Mouse (Mus musculus): Measurements from ENCODE around the gene Nr5a1.

The Nr5a1 gene

GRCm38 (mm10) chr2:38714324-38714723 is at the start of gene Nr5a1:
Gene Nr5a1, minus strand, starts transcription at chr2:38714542.
- no peak for DNase-seq (ENCODE audit: low read depth, low spot score)

- DNase-seq (ENCODE audit: low read depth, low spot score): no peak
Measured at GRCm38 (mm10) chr2:38739847-38740246, 25.5 kb upstream of the Nr5a1 start.

GRCm38 (mm10) chr2:38739410-38739809 is 25.1 kb upstream of the Nr5a1 start:
- peak; percentile 65 for DNase-seq (ENCODE audit: low read depth, low spot score)

GRCm38 (mm10) chr2:38738601-38739301 is 24.4 kb upstream of the Nr5a1 start:
- no peak for DNase-seq (ENCODE audit: low read depth, low spot score)

GRCm38 (mm10) chr2:38735740-38736139 is 21.4 kb upstream of the Nr5a1 start:
- no peak for DNase-seq (ENCODE audit: low read depth, low spot score)

GRCm38 (mm10) chr2:38734721-38735120 is 20.4 kb upstream of the Nr5a1 start:
- DNase-seq (ENCODE audit: low read depth, low spot score): no peak

GRCm38 (mm10) chr2:38730331-38730827 is 16.0 kb upstream of the Nr5a1 start:
- DNase-seq (ENCODE audit: low read depth, low spot score): no peak

- no peak for DNase-seq (ENCODE audit: low read depth, low spot score)
Measured at GRCm38 (mm10) chr2:38725427-38725826, 11.1 kb upstream of the Nr5a1 start.

- no peak for DNase-seq (ENCODE audit: low read depth, low spot score)
Measured at GRCm38 (mm10) chr2:38723378-38723777, 9.0 kb upstream of the Nr5a1 start.

GRCm38 (mm10) chr2:38722076-38722475 is 7.7 kb upstream of the Nr5a1 start:
- DNase-seq (ENCODE audit: low read depth, low spot score): no peak

GRCm38 (mm10) chr2:38720661-38721060 is 6.3 kb upstream of the Nr5a1 start:
- DNase-seq (ENCODE audit: low read depth, low spot score): no peak

- no peak for DNase-seq (ENCODE audit: low read depth, low spot score)
Measured at GRCm38 (mm10) chr2:38719354-38719753, 5.0 kb upstream of the Nr5a1 start.

GRCm38 (mm10) chr2:38718676-38719075 is 4.3 kb upstream of the Nr5a1 start:
- DNase-seq (ENCODE audit: low read depth, low spot score): no peak

- DNase-seq (ENCODE audit: low read depth, low spot score): no peak
Measured at GRCm38 (mm10) chr2:38717436-38717835, 3.1 kb upstream of the Nr5a1 start.

GRCm38 (mm10) chr2:38713596-38713995 is 746 bp downstream of the Nr5a1 start:
- DNase-seq (ENCODE audit: low read depth, low spot score): no peak

GRCm38 (mm10) chr2:38712769-38713125 is 1.6 kb downstream of the Nr5a1 start:
- DNase-seq (ENCODE audit: low read depth, low spot score): no peak

- no peak for DNase-seq (ENCODE audit: low read depth, low spot score)
Measured at GRCm38 (mm10) chr2:38712076-38712768, 2.1 kb downstream of the Nr5a1 start.

GRCm38 (mm10) chr2:38711421-38711861 is 2.9 kb downstream of the Nr5a1 start:
- DNase-seq (ENCODE audit: low read depth, low spot score): no peak

- no peak for DNase-seq (ENCODE audit: low read depth, low spot score)
Measured at GRCm38 (mm10) chr2:38710304-38711241, 3.8 kb downstream of the Nr5a1 start.

- no peak for DNase-seq (ENCODE audit: low read depth, low spot score)
Measured at GRCm38 (mm10) chr2:38708907-38709688, 5.2 kb downstream of the Nr5a1 start.

- no peak for DNase-seq (ENCODE audit: low read depth, low spot score)
Measured at GRCm38 (mm10) chr2:38706661-38707060, 7.7 kb downstream of the Nr5a1 start.

All from embryo, embryonic 11.5 days (tissue).